Comparison of ENCODE assay signal across 20 mouse cellular contexts in genomic region chr6:73228881-73229280, GRCm38 (mm10). TPM values are rescaled to one million over a fixed set of nuclear protein-coding genes. Genes with fewer than 3 reads are reported as not detected.
DNase-seq lines count a peak whose midpoint lies in the region; ATAC-seq lines count a peak whose summit lies in the region.
"Had no signal": no experiment of that assay in that cellular context is flagged by ENCODE, and none has a peak within 500 bp of the region (broad histone marks: within the 10 kb centered on the region; RNA-seq: fewer than 3 reads in every experiment).

No protein-coding gene starts in this region.

- DNase-seq in gastrocnemius, adult 18-20 months (ENCODE audit: low spot score): peak; percentile 9
- DNase-seq in gastrocnemius, postnatal 10 days: no peak
- peak; percentile 63 for DNase-seq in 3T3-L1 (ENCODE audit: low read depth, low spot score)
- DNase-seq in layer of hippocampus, adult 9-10 months (ENCODE audit: low spot score): no peak
- DNase-seq: cerebellum, adult 11-12 months; cerebellum, postnatal 36 days; spleen, adult 18-20 months had no signal

- peak overlapping the region; percentile 76 for H3K27ac ChIP-seq in embryonic facial prominence, embryonic 13.5 days
- H3K27ac ChIP-seq in limb, embryonic 13.5 days: peak overlapping the region; percentile 65
- no peak overlapping the region for H3K27ac ChIP-seq in intestine, embryonic 16.5 days (ENCODE audit: low read length)
- H3K27ac ChIP-seq: hindbrain, embryonic 14.5 days; kidney, postnatal 0 days; left cerebral cortex, adult 2 months; midbrain, embryonic 10.5 days; neural tube, embryonic 12.5 days had no signal

- peaks cover 8% of the 10 kb centered on the region for H3K4me1 ChIP-seq in embryonic facial prominence, embryonic 13.5 days
- H3K4me1 ChIP-seq in limb, embryonic 13.5 days: peaks cover 8% of the 10 kb centered on the region
- H3K4me1 ChIP-seq in intestine, embryonic 16.5 days (ENCODE audit: control insufficient read depth, insufficient read depth, low read length): no peaks in the 10 kb centered on the region
- H3K4me1 ChIP-seq: midbrain, embryonic 10.5 days; neural tube, embryonic 12.5 days had no signal

- H3K36me3 ChIP-seq in embryonic facial prominence, embryonic 13.5 days: no peaks in the 10 kb centered on the region
- no peaks in the 10 kb centered on the region for H3K36me3 ChIP-seq in limb, embryonic 13.5 days
- no peaks in the 10 kb centered on the region for H3K36me3 ChIP-seq in intestine, embryonic 16.5 days (ENCODE audit: control insufficient read depth, insufficient read depth, low read length)
- H3K36me3 ChIP-seq: midbrain, embryonic 10.5 days; neural tube, embryonic 12.5 days had no signal

- WGBS in embryonic facial prominence, embryonic 13.5 days: 53% methylated on average over 3 of the region's 3 CpGs
- WGBS in limb, embryonic 13.5 days: 46% methylated on average over 3 of the region's 3 CpGs
- WGBS in intestine, embryonic 16.5 days: 77% methylated on average over 3 of the region's 3 CpGs

- H3K27me3 ChIP-seq in embryonic facial prominence, embryonic 13.5 days: no peaks in the 10 kb centered on the region
- no peaks in the 10 kb centered on the region for H3K27me3 ChIP-seq in limb, embryonic 13.5 days
- no peaks in the 10 kb centered on the region for H3K27me3 ChIP-seq in intestine, embryonic 16.5 days (replicated peaks; ENCODE audit: control insufficient read depth, insufficient read depth, low read length)
- H3K27me3 ChIP-seq: neural tube, embryonic 12.5 days had no signal

- no peak for ATAC-seq in embryonic facial prominence, embryonic 13.5 days (ENCODE audit: insufficient number of reproducible peaks, insufficient read depth, low FRiP score, low TSS enrichment, low read depth)
- peak; percentile 6; the same call in 1 of the 2 replicates for ATAC-seq in limb, embryonic 13.5 days (ENCODE audit: low FRiP score, low read depth)
- no peak for ATAC-seq in intestine, embryonic 16.5 days
- no peak for ATAC-seq in megakaryocyte-erythroid progenitor cell, adult 5-6 weeks (replicated peaks; ENCODE audit: low FRiP score, low TSS enrichment, poor library complexity, severe bottlenecking)
- ATAC-seq: forebrain, embryonic 14.5 days; intestine, postnatal 0 days had no signal

- no peak overlapping the region for H3K4me3 ChIP-seq in embryonic facial prominence, embryonic 13.5 days
- no peak overlapping the region for H3K4me3 ChIP-seq in limb, embryonic 13.5 days
- H3K4me3 ChIP-seq in intestine, embryonic 16.5 days (ENCODE audit: low read length): no peak overlapping the region
- H3K4me3 ChIP-seq: left cerebral cortex, adult 2 months; midbrain, embryonic 10.5 days; neural tube, embryonic 12.5 days had no signal

- no peaks in the 10 kb centered on the region for H3K9me3 ChIP-seq in embryonic facial prominence, embryonic 13.5 days
- H3K9me3 ChIP-seq in limb, embryonic 13.5 days: no peaks in the 10 kb centered on the region
- H3K9me3 ChIP-seq in intestine, embryonic 16.5 days (ENCODE audit: control insufficient read depth, low read length): no peaks in the 10 kb centered on the region
- H3K9me3 ChIP-seq: midbrain, embryonic 10.5 days; neural tube, embryonic 12.5 days had no signal

- no peak overlapping the region for H3K9ac ChIP-seq in embryonic facial prominence, embryonic 13.5 days
- no peak overlapping the region for H3K9ac ChIP-seq in limb, embryonic 13.5 days
- H3K9ac ChIP-seq in intestine, embryonic 16.5 days (ENCODE audit: low read depth, low read length): no peak overlapping the region
- H3K9ac ChIP-seq: hindbrain, embryonic 14.5 days; lung, embryonic 14.5 days; neural tube, embryonic 12.5 days had no signal

- H3K4me2 ChIP-seq in embryonic facial prominence, embryonic 13.5 days: no peak overlapping the region
- peak overlapping the region; percentile 15; the same call in 1 of the 2 replicates for H3K4me2 ChIP-seq in limb, embryonic 13.5 days (replicated peaks)
- no peak overlapping the region for H3K4me2 ChIP-seq in intestine, embryonic 16.5 days (ENCODE audit: low read depth, low read length)
- H3K4me2 ChIP-seq: hindbrain, embryonic 14.5 days; liver, embryonic 11.5 days; lung, embryonic 14.5 days; neural tube, embryonic 12.5 days had no signal

RNA-seq across cellular contexts. Expression of gene Dnah6, which starts 7.4 kb away (rescaled TPM):
- under 1 TPM; 0.02 to 0.05 TPM for total RNA-seq in gastrocnemius, adult 18-20 months (2021)
- total RNA-seq in gastrocnemius, postnatal 10 days (2021): under 1 TPM; 0.05 to 0.11 TPM
- not detected in 2 replicates for polyA plus RNA-seq in embryonic facial prominence, embryonic 13.5 days (2015; fragmentation: Nextera tagmentation; extraction: Ambion mirVana)
- 0.01 and 0.03 TPM in 2 replicates for polyA plus RNA-seq in limb, embryonic 13.5 days (2015; fragmentation: Nextera tagmentation; extraction: Ambion mirVana)
- 0.04 and 0.05 TPM in 2 replicates for polyA plus RNA-seq in intestine, embryonic 16.5 days (2015; fragmentation: Nextera tagmentation; extraction: Ambion mirVana)
- total RNA-seq in megakaryocyte-erythroid progenitor cell, adult 5-6 weeks (2014; fragmentation: Nextera tagmentation): not detected in 2 replicates
- 0.04 TPM in 1 of 2 replicates, not detected in the other for total RNA-seq in megakaryocyte-erythroid progenitor cell, adult 5-6 weeks (2017)

RNA-seq across cellular contexts. Expression of gene Suclg1, which starts 19.3 kb away (rescaled TPM):
- total RNA-seq in gastrocnemius, adult 18-20 months (2021): 100 to 1,000 TPM; 311 to 329 TPM
- 100 to 1,000 TPM; 389 to 428 TPM for total RNA-seq in gastrocnemius, postnatal 10 days (2021)
- 156 and 158 TPM in 2 replicates for polyA plus RNA-seq in embryonic facial prominence, embryonic 13.5 days (2015; fragmentation: Nextera tagmentation; extraction: Ambion mirVana)
- 149 and 157 TPM in 2 replicates for polyA plus RNA-seq in limb, embryonic 13.5 days (2015; fragmentation: Nextera tagmentation; extraction: Ambion mirVana)
- 371 and 392 TPM in 2 replicates for polyA plus RNA-seq in intestine, embryonic 16.5 days (2015; fragmentation: Nextera tagmentation; extraction: Ambion mirVana)
- 99.3 and 99.9 TPM in 2 replicates for total RNA-seq in megakaryocyte-erythroid progenitor cell, adult 5-6 weeks (2014; fragmentation: Nextera tagmentation)
- 151 and 153 TPM in 2 replicates for total RNA-seq in megakaryocyte-erythroid progenitor cell, adult 5-6 weeks (2017)

Comparison
In these comparisons a context has a peak if more than half of its experiments do, and no peak if none do; other contexts are left out.
1. DNase-seq: peak in gastrocnemius, adult 18-20 months (single experiment) and 3T3-L1 (single experiment); none in gastrocnemius, postnatal 10 days (single experiment) and layer of hippocampus, adult 9-10 months (single experiment).